Mouse (Mus musculus) CH12.LX (cell line): ENCODE results near the gene Brdt. TPM values are rescaled to one million over a fixed set of nuclear protein-coding genes. Genes with fewer than 3 reads are reported as not detected.

Source experiments
- DNase-seq: peaks from one replicate; pipeline ENCODE4 v3.0.0-alpha.2; 2013; ENCODE audit errors: extremely low read depth
- H3K27ac ChIP-seq: 2 replicates; pipeline ENCODE4 v1.5.1; 2012; ENCODE audit warnings: low read depth, mild to moderate bottlenecking, control low read depth, moderate library complexity; ENCODE audit not compliant: insufficient read depth
- H3K27me3 ChIP-seq: replicated peaks from 2 replicates; pipeline ENCODE3; 2012; ENCODE audit warnings: inconsistent platforms
- H3K36me3 ChIP-seq, 2 experiments: replicated peaks in 1 of 2; 2 replicates each; pipeline versions ENCODE3 to v1.6.1; 2012; ENCODE audit warnings: inconsistent platforms in 1 of 2, low read length in 1 of 2, mild to moderate bottlenecking in 1 of 2, mixed read lengths in 1 of 2, moderate library complexity in 1 of 2; ENCODE audit not compliant: control insufficient read depth in 1 of 2, insufficient read depth in 1 of 2
- H3K4me1 ChIP-seq, 2 experiments: 2 replicates each; pipeline ENCODE4 v1.6.1; 2012; ENCODE audit warnings: inconsistent platforms in 1 of 2, moderate library complexity in 1 of 2; ENCODE audit not compliant: insufficient read depth in 2 of 2, control insufficient read depth in 1 of 2
- H3K4me2 ChIP-seq: 2 replicates; pipeline ENCODE4 v1.6.1; 2012; ENCODE audit warnings: low read depth, mild to moderate bottlenecking, control low read depth; ENCODE audit not compliant: poor library complexity, insufficient read depth, severe bottlenecking
- H3K4me3 ChIP-seq, 3 experiments: fragments of 150-350 bp in 1 of 3; sonication (generic) in 1 of 3; replicated peaks in 1 of 3; 2 replicates each; pipeline versions ENCODE3 to v1.5.1; 2011 to 2012; ENCODE audit warnings: low read depth in 2 of 3, low read length in 2 of 3, mild to moderate bottlenecking in 2 of 3, moderate library complexity in 2 of 3, control low read depth in 1 of 3, improper control_type of control experiment in 1 of 3, inconsistent platforms in 1 of 3, mixed read lengths in 1 of 3; ENCODE audit not compliant: poor library complexity in 1 of 3
- H3K79me2 ChIP-seq: replicated peaks from 2 replicates; pipeline ENCODE4 v1.6.1; 2012; ENCODE audit warnings: mild to moderate bottlenecking, moderate library complexity; ENCODE audit not compliant: control insufficient read depth, poor library complexity, insufficient read depth, severe bottlenecking; ENCODE audit errors: extremely low read depth
- H3K9ac ChIP-seq: 2 replicates; pipeline ENCODE4 v1.6.1; 2012; ENCODE audit warnings: low read depth, mild to moderate bottlenecking, control low read depth, moderate library complexity; ENCODE audit not compliant: insufficient read depth
- H3K9me3 ChIP-seq: replicated peaks from 2 replicates; pipeline ENCODE3; 2012; ENCODE audit warnings: low read length, inconsistent platforms, mixed read lengths
- CHD1 ChIP-seq: IDR thresholded peaks from 2 replicates; pipeline ENCODE4 v1.6.1; 2012; ENCODE audit warnings: low read depth, low read length, improper control_type of control experiment, inconsistent platforms
- CHD2 ChIP-seq: IDR thresholded peaks from 2 replicates; pipeline ENCODE4 v1.6.1; 2011; ENCODE audit warnings: low read length, improper control_type of control experiment
- CTCF ChIP-seq, 2 experiments: IDR thresholded peaks in 1 of 2; conservative IDR thresholded peaks in 1 of 2; 2 replicates each; pipeline ENCODE4 v1.5.1; 2011 to 2012; ENCODE audit warnings: low read depth in 2 of 2, low read length in 2 of 2, improper control_type of control experiment in 1 of 2, inconsistent platforms in 1 of 2, mild to moderate bottlenecking in 1 of 2, moderate library complexity in 1 of 2
- ELF1 ChIP-seq: IDR thresholded peaks from 2 replicates; pipeline ENCODE4 v1.6.1; 2014; ENCODE audit warnings: low read depth, mild to moderate bottlenecking, inconsistent platforms, low read length, improper control_type of control experiment
- EP300 ChIP-seq: IDR thresholded peaks from 2 replicates; pipeline ENCODE4 v1.6.1; 2011; ENCODE audit warnings: low read length, improper control_type of control experiment
- ETS1 ChIP-seq: conservative IDR thresholded peaks from 2 replicates; pipeline ENCODE4 v1.6.1; 2012; ENCODE audit warnings: low read depth, mild to moderate bottlenecking, inconsistent platforms, low read length, improper control_type of control experiment, moderate library complexity
- GABPA ChIP-seq: IDR thresholded peaks from 2 replicates; pipeline ENCODE4 v1.6.1; 2012; ENCODE audit warnings: low read depth, low read length, improper control_type of control experiment, inconsistent platforms; ENCODE audit not compliant: insufficient replicate concordance
- JUND ChIP-seq: conservative IDR thresholded peaks from 2 replicates; pipeline ENCODE4 v1.6.1; 2011; ENCODE audit warnings: low read depth, low read length, improper control_type of control experiment
- KAT2A ChIP-seq: IDR thresholded peaks from 2 replicates; pipeline ENCODE4 v1.6.1; 2012; ENCODE audit warnings: low read length, improper control_type of control experiment, inconsistent platforms; ENCODE audit not compliant: insufficient replicate concordance
- MEF2A ChIP-seq: IDR thresholded peaks from 2 replicates; pipeline ENCODE4 v1.6.1; 2014; ENCODE audit warnings: low read depth, mild to moderate bottlenecking, inconsistent platforms, low read length, improper control_type of control experiment, borderline replicate concordance
- MXI1 ChIP-seq: IDR thresholded peaks from 2 replicates; pipeline ENCODE4 v1.6.1; 2011; ENCODE audit warnings: mild to moderate bottlenecking, low read depth, low read length, improper control_type of control experiment
- MYC ChIP-seq: IDR thresholded peaks from 2 replicates; pipeline ENCODE4 v1.6.1; 2011; ENCODE audit warnings: low read depth, mild to moderate bottlenecking, improper control_type of control experiment, low read length
- POLR2A ChIP-seq: IDR thresholded peaks from 2 replicates; pipeline ENCODE4 v1.6.1; 2011; ENCODE audit warnings: low read depth, mild to moderate bottlenecking, improper control_type of control experiment, low read length
- POLR2AphosphoS2 ChIP-seq: IDR thresholded peaks from 2 replicates; pipeline ENCODE4 v1.6.1; 2011; ENCODE audit warnings: low read depth, low read length, improper control_type of control experiment
- RAD21 ChIP-seq: IDR thresholded peaks from 2 replicates; pipeline ENCODE4 v1.6.1; 2011; ENCODE audit warnings: low read depth, mild to moderate bottlenecking, low read length, improper control_type of control experiment, moderate library complexity
- SIN3A ChIP-seq: IDR thresholded peaks from 2 replicates; pipeline ENCODE4 v1.6.1; 2012; ENCODE audit warnings: low read length, improper control_type of control experiment, inconsistent platforms
- SMC3 ChIP-seq: IDR thresholded peaks from 2 replicates; pipeline ENCODE4 v1.6.1; 2011; ENCODE audit warnings: low read depth, low read length, improper control_type of control experiment
- TBP ChIP-seq: conservative IDR thresholded peaks from 2 replicates; pipeline ENCODE4 v1.6.1; 2011; ENCODE audit warnings: low read depth, low read length, improper control_type of control experiment
- TCF12 ChIP-seq: IDR thresholded peaks from 2 replicates; pipeline ENCODE4 v1.6.1; 2014; ENCODE audit warnings: low read depth, mild to moderate bottlenecking, inconsistent platforms, low read length, improper control_type of control experiment
- UBTF ChIP-seq: IDR thresholded peaks from 2 replicates; pipeline ENCODE4 v1.6.1; 2012; ENCODE audit warnings: low read depth, mild to moderate bottlenecking, inconsistent platforms, low read length, improper control_type of control experiment, moderate library complexity
- USF2 ChIP-seq: conservative IDR thresholded peaks from 2 replicates; pipeline ENCODE4 v1.6.1; 2011; ENCODE audit warnings: low read depth, low read length, improper control_type of control experiment
- ZC3H11A ChIP-seq: IDR thresholded peaks from 2 replicates; pipeline ENCODE4 v1.6.1; 2012; ENCODE audit warnings: low read depth, mild to moderate bottlenecking, inconsistent platforms, low read length, improper control_type of control experiment
- ZKSCAN1 ChIP-seq: IDR thresholded peaks from 2 replicates; pipeline ENCODE4 v1.6.1; 2012; ENCODE audit warnings: low read depth, inconsistent platforms, low read length, improper control_type of control experiment, borderline replicate concordance
- ZMIZ1 ChIP-seq: IDR thresholded peaks from 2 replicates; pipeline ENCODE4 v1.6.1; 2012; ENCODE audit warnings: low read depth, mild to moderate bottlenecking, inconsistent platforms, low read length, improper control_type of control experiment
- dilution Hi-C: fragments of 300-500 bp; cut with MboI; formaldehyde crosslinking; loops from 2 replicates; pipeline ENCODE4 v1.14.3; 2020; ENCODE audit warnings: low sequenced_read_pairs; ENCODE audit not compliant: extremely low pct_unique_long_range_greater_than_20kb, extremely low pct_ligation_motif_present
- in situ Hi-C: fragments of 300-500 bp; cut with MboI; formaldehyde crosslinking; loops from 3 replicates; pipeline ENCODE4 v1.14.3; 2019; ENCODE audit warnings: low sequenced_read_pairs, low pct_ligation_motif_present, low pct_unique_long_range_greater_than_20kb, mixed read lengths
- polyA plus RNA-seq: library from polyadenylated mRNA; unstranded; fragments of >175 nt; gene quantifications from 2 replicates; pipeline ENCODE4 v1.2.1, GENCODE M21; 2012; ENCODE audit warnings: low read depth; ENCODE audit not compliant: insufficient read length
- total RNA-seq, 2 experiments: library from RNA; depleted of rRNA; stranded (reverse); fragments of 300-350 nt in 1 of 2; fragments of >200 nt in 1 of 2; gene quantifications; 2 replicates each; pipeline ENCODE4 v1.2.3; 2012 to 2014

Brdt gene
- total and polyA plus RNA-seq, 3 experiments: 0.56 to 0.98 (median 0.59) TPM

GRCm38 (mm10) chr5:107421676-107422075 lies 90.7 kb downstream of the Brdt start:
- Histone ChIP-seq H3K27ac (no peak overlapping the region), H3K9me3 (peaks cover 3% of the 10 kb centered on the region), H3K79me2 (no peaks in the 10 kb centered on the region), H3K4me2 (no peak overlapping the region), H3K4me3 (no peak overlapping the region), H3K36me3 (no peaks in the 10 kb centered on the region), H3K9ac (no peak overlapping the region), H3K4me1 (no peaks in the 10 kb centered on the region), H3K27me3 (no peaks in the 10 kb centered on the region)
- no peak for TF ChIP-seq ZMIZ1
- TF ChIP-seq POLR2AphosphoS2: no peak
- no peak for TF ChIP-seq RAD21
- no peak for TF ChIP-seq ZC3H11A
- no peak for TF ChIP-seq CTCF (conservative IDR thresholded peaks at IDR 0.05 in 1 of 2, IDR thresholded peaks at IDR 0.05 in 1 of 2; ENCODE audit: low read depth in 2 of 2, low read length in 2 of 2)
- no peak for TF ChIP-seq TCF12
- no peak for TF ChIP-seq EP300
- no peak for TF ChIP-seq GABPA
- TF ChIP-seq CHD2: no peak
- no peak for TF ChIP-seq MYC
- DNase-seq: no peak
- dilution Hi-C loops (no loop called here), in situ Hi-C loops (no loop called here)

- dilution Hi-C loops: no loop called here
Observed at GRCm38 (mm10) chr5:107431249-107431648, 100.3 kb downstream of the Brdt start, which contains the start of gene Lpcat2b. Gene Lpcat2b (plus strand): TSS chr5:107431549.

GRCm38 (mm10) chr5:107434001-107434400 lies 103.0 kb downstream of the Brdt start:
- H3K9ac ChIP-seq: no peak overlapping the region
- no peak for DNase-seq
- no peaks in the 10 kb centered on the region for H3K36me3 ChIP-seq
- no peak overlapping the region for H3K4me2 ChIP-seq
- no peak overlapping the region for H3K27ac ChIP-seq
- no peak overlapping the region for H3K4me3 ChIP-seq
- in situ Hi-C loops (no loop called here), dilution Hi-C loops (no loop called here)
- no peaks in the 10 kb centered on the region for H3K9me3 ChIP-seq
- no peaks in the 10 kb centered on the region for H3K27me3 ChIP-seq
- no peaks in the 10 kb centered on the region for H3K79me2 ChIP-seq
- TF ChIP-seq GABPA: no peak
- TF ChIP-seq KAT2A: no peak
- no peak for TF ChIP-seq ELF1
- TF ChIP-seq MEF2A: no peak
- TF ChIP-seq UBTF: no peak
- no peak for TF ChIP-seq ETS1
- no peak for TF ChIP-seq ZKSCAN1
- TF ChIP-seq POLR2AphosphoS2: no peak
- no peak for TF ChIP-seq TCF12
- TF ChIP-seq JUND: no peak
- TF ChIP-seq POLR2A: no peak
- no peak for TF ChIP-seq MYC
- no peak for TF ChIP-seq SMC3
- TF ChIP-seq SIN3A: no peak
- TF ChIP-seq CHD1: no peak
- TF ChIP-seq MXI1: no peak
- TF ChIP-seq TBP: no peak
- TF ChIP-seq, all 38 proteins: peak for 0
- H3K4me1 ChIP-seq: peaks cover 9 to 20% of the 10 kb centered on the region in 2 experiments; a peak in 3 of 4 replicates

More at GRCm38 (mm10) chr5:107431249-107431648, 100.3 kb downstream of the Brdt start, which contains the start of gene Lpcat2b:
- H3K4me1 ChIP-seq: peaks cover 5 to 6% of the 10 kb centered on the region in 2 experiments; a peak in 3 of 4 replicates
- H3K4me2 ChIP-seq: peak within 1 kb of the TSS; percentile 62
- H3K9me3 ChIP-seq: no peaks in the 10 kb centered on the region
- no peak for DNase-seq
- no peaks in the 10 kb centered on the region for H3K79me2 ChIP-seq
- TF ChIP-seq TCF12 (no peak), USF2 (no peak), MEF2A (no peak)
- no peaks in the 10 kb centered on the region for H3K27me3 ChIP-seq
- no peaks in the 10 kb centered on the region for H3K36me3 ChIP-seq
- in situ Hi-C loops: no loop called here
- H3K4me3 ChIP-seq: no peak within 1 kb of the TSS
- no peak within 1 kb of the TSS; the same call in 1 of the 2 replicates for H3K9ac ChIP-seq
- H3K27ac ChIP-seq: no peak within 1 kb of the TSS
